Mouse (Mus musculus) gastrocnemius, postnatal 14 days (tissue): ENCODE measurements around the gene Upk3a. TPM values are rescaled to one million over a fixed set of nuclear protein-coding genes. Genes with fewer than 3 reads are reported as not detected.

ENCODE experiments used
- DNase-seq: peaks from one replicate; pipeline ENCODE4 v3.0.0; 2021; ENCODE audit warnings: mixed read lengths
- intact Hi-C: fragments of 180-260 bp; cut with DNase I; formaldehyde crosslinking; loops from one replicate; pipeline ENCODE4 v1.15.1; 2025; ENCODE audit warnings: low total_unique reads
- total RNA-seq, 2 experiments: library from RNA; stranded (reverse); gene quantifications; 2 replicates each; pipeline ENCODE4 v1.2.3; 2021

The Upk3a gene
- total RNA-seq, 2 experiments from 2014 or later, result not detected

DNA sequence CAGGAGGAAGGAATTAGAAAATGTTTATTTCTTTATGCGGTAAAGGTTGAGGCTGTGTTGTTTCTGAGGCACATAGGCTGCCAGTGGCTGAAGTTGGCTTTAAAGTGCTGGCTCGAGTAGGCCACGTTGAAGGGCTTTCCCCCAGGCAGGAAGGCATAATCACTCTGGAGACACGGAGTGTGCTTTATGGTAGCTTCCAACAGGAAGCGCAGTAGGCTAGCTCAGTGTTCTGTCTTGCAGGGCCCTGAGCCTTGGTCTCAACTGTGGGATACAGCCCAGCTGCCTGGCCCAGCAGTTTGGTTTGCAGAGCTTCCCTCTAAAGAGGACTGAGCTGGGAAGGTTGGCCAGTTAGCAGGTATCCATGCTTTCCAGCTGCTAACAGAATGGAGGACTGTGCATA lies 26.2 kb downstream of the Upk3a start:
- intact Hi-C loops, result no loop called here
- DNase-seq, result no peak

DNA sequence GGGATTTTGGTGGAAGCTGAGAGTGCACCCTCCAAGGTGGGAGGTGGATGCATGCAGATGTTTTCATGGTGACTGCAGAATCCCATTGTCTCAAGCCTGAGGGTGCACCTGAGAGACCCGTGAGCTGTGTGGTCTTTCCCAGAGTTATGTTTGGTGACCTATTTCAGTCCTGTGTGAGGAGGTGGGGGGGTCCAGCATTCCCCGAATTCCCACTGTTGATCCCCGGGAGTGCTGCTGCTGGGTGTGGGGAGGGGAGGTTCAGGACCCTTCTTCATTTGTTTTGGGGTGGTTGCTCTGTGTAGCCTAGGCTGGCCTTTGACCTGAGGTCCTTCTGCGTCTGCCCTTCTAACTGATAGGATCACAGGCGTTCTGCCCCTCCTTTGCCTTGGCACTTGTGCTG lies 26.8 kb downstream of the Upk3a start:
- intact Hi-C loops, result no loop called here

DNA sequence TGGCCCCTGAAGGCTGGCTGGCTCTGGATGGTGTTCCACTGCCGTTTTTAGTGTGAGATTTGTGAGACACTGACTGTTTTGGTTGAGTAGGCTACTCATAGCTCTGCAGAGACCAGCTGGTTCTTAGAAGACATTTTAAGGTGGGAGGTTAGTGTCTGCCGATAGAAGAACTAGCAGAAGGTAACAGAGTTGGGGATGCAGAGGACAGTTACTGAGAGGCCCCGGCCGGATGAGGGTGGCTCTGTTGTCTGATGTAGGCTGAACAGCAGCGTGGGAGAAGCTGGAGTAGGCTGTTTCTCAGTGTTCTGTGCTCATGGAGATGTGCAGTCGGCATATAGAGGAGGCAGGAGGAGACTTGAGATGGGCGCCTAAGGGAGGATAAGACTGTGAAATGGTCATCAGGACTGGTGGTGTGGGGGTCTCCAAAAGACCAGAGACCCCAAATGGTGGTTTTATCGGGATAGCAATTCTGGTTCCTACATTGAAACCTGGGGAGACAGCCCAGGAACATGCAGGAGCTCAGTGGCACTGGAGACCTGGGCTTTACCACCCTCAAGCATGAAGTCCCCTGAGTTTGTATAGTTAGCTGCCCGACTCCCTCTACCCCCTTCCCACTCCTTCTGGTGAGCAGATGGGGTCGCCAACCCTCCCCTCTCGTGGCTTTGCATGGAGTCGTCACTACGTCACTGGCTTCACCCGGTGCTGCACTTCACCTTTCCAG lies 29.4 kb downstream of the Upk3a start:
- intact Hi-C loops, result no loop called here
- DNase-seq, result no peak

More for the DNA sequence above, 26.8 kb downstream of the Upk3a start:
- no peak for DNase-seq

DNA sequence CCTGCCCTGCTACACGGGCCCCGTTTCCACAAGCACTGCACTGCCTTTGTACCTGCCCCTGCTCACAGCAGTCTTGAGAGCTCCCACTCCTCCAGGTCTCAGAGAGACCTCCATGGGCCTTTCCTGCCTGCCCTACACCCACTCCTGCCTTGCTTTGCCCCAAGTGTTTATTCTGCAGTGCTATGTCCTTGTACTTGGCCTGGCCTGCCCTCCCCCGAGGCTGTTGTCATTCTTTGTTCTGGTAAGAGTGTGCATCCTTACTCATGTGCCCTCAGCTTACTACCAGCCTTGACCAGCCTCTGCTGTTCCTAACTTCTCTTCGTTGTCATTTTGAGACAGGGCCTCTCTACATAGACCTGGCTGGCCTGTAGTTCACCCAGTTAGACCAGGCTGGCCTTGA lies 30.9 kb downstream of the Upk3a start:
- no peak for DNase-seq
- intact Hi-C loops, result no loop called here

DNA sequence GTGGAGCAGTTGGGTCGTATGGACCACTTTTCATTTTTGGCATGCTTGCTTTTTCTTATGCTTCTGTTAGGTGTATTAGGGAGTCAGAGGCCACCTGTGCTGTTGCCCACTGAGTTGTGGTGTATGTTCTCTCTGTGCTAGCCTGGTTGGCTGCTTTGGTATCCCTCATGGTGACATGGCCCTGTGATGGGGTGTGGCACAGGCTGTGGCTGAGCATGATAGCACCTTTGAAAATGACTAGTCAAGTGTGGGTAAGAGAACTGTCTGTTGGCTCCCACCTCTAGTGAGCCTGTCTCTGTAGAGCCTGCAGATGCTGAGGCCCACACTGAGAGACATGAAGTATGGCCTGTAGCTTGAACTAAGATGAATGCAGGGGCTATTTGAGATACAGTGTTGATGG lies 32.8 kb downstream of the Upk3a start:
- no peak for DNase-seq
- intact Hi-C loops, result no loop called here

DNA sequence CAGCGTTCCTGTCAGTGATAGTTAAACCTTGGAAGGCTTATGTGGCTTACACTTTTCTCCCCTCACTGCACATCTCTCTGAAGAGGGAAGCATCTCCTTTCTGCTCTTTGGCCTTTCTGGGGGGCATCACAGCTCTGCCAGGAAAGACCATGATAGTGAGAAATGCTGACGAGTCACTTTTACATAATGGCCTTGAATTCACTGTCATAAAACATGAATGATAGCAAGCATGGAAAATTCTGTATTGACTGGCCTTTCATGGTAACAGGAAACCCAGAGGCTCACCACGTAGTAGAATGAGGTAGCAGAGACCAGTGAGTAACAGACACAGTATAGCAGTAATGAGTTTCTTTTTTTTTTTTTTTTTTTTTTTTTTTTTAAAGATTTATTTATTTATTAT lies 37.2 kb downstream of the Upk3a start:
- no peak for DNase-seq
- intact Hi-C loops, result no loop called here

DNA sequence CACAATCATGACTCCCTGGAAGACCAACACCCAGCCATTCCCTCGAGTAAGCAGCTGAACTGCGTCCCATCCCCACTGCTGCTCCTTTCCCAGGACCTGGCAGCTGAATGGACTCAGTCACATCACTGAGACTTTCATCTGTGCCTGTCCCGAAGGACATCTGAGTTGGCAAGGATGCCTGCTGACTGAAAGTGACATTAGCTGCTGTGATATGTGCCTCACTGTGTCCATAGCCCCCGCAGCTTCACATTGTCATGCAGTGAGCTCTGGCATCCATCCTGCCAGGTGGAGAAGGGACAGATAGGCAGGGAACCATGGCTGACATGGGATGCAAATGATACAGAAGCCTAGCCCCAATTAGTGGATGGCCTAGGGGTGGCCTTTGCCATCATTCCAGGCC lies 38.2 kb downstream of the Upk3a start:
- intact Hi-C loops, result no loop called here
- DNase-seq, result no peak

DNA sequence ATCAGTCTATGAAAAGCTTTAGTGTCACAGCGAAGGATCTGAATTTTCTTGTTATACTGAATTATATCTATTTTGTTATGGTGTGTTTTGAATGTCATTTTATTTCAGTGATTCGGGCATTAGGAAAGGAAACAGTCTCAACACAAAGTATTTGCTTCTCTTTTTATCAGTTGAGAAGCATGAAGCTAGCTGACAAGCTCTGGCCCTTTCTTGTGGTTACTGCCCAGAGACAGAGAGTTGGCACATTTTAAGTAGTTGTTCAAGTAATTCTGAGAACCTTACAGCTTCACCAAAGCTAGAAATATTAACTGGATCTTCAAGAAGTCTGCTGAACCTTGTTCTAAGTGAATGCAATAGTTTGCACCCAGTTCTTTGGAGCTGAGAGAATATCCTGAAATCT lies 46.5 kb downstream of the Upk3a start:
- intact Hi-C loops, result no loop called here
- DNase-seq, result no peak

DNA sequence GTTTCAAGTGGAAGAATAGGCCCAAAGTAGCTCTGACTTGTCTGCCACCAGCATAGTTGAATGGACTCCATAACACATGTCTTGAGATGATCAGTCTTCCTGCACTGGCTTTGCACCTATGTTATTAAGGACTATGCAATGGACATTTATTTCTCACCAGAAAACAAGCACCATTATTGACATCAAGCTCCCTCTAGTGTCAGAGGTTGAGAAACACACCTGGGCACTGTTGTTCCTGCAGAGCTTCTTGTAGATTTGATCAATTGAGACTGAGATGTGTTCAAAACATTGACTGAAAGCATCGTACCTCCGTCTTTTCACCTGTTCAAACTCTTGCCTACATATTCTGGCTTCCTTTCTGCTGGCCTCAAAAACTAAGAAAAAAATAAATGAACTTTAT lies 53.6 kb downstream of the Upk3a start:
- intact Hi-C loops, result loop anchor here (2.0 kb wide), 1 partner anchor 68 kb away; no protein-coding TSS in a partner anchor
- DNase-seq, result no peak

Other genes with a start within 250 kb of the Upk3a start
- under 1 TPM; 0.59 to 0.69 TPM for gene Phf21b, start 161.1 kb upstream of the Upk3a start, total RNA-seq
- gene Gm29666, start 97.1 kb upstream of the Upk3a start, total RNA-seq, result under 1 TPM; 0.09 to 0.14 TPM
- gene Nup50, start 93.7 kb upstream of the Upk3a start, total RNA-seq, result 10 to 100 TPM; 14.3 to 14.4 TPM
- gene 5031439G07Rik, start 28.6 kb upstream of the Upk3a start, total RNA-seq, result 10 to 100 TPM; 26.4 to 35.9 TPM
- 1 to 10 TPM; 5.1 to 5.3 TPM for gene Fam118a, start 11.8 kb downstream of the Upk3a start, total RNA-seq
- not detected for gene Smc1b, start 114.8 kb downstream of the Upk3a start, total RNA-seq
- gene Ribc2, start 114.9 kb downstream of the Upk3a start, total RNA-seq, result not detected
- 10 to 100 TPM; 12.2 to 15.3 TPM for gene Fbln1, start 188.8 kb downstream of the Upk3a start, total RNA-seq